Mouse (Mus musculus) hindbrain, embryonic 15.5 days (tissue): ENCODE data around the gene Mrpl39. TPM values are rescaled to one million over a fixed set of nuclear protein-coding genes. Genes with fewer than 3 reads are reported as not detected.

Source experiments
- ATAC-seq: fragments of 200-750 bp; cut with Nextera tagmentation; 2 replicates; pipeline ENCODE4 v1.8.0; 2017; ENCODE audit warnings: low read depth, moderate number of reproducible peaks, moderate TSS enrichment; ENCODE audit not compliant: low FRiP score
- H3K27ac ChIP-seq: fragments of 300-500 bp; sonication (generic); replicated peaks from 2 replicates; pipeline ENCODE4 v1.5.1; 2015; ENCODE audit warnings: mild to moderate bottlenecking, inconsistent platforms
- H3K27me3 ChIP-seq: fragments of 300-500 bp; sonication (generic); 2 replicates; pipeline ENCODE4 v1.6.1; 2015; ENCODE audit warnings: control low read depth, inconsistent platforms
- H3K36me3 ChIP-seq: fragments of 300-500 bp; sonication (generic); 2 replicates; pipeline ENCODE4 v1.6.1; 2015; ENCODE audit warnings: control low read depth, inconsistent platforms
- H3K4me1 ChIP-seq: fragments of 300-500 bp; sonication (generic); replicated peaks from 2 replicates; pipeline ENCODE4 v1.6.1; 2015; ENCODE audit warnings: control low read depth, inconsistent platforms
- H3K4me2 ChIP-seq: fragments of 300-500 bp; sonication (generic); 2 replicates; pipeline ENCODE4 v1.6.1; 2015; ENCODE audit warnings: moderate library complexity, mild to moderate bottlenecking, inconsistent platforms
- H3K4me3 ChIP-seq: fragments of 300-500 bp; sonication (generic); 2 replicates; pipeline ENCODE4 v1.5.1; 2015; ENCODE audit warnings: mild to moderate bottlenecking, inconsistent platforms
- H3K9ac ChIP-seq: fragments of 300-500 bp; sonication (generic); 2 replicates; pipeline ENCODE4 v1.6.1; 2015; ENCODE audit warnings: inconsistent platforms
- H3K9me3 ChIP-seq: fragments of 300-500 bp; sonication (generic); 2 replicates; pipeline ENCODE4 v1.6.1; 2016; ENCODE audit warnings: control low read depth, inconsistent platforms
- WGBS: fragments of 180-500 bp; shearing (Covaris S2); methylation state at CpG from one replicate; pipeline ENCODE4 v1.1.7; 2015; 5-methylcytosine and 5-hydroxymethylcytosine counted together
- polyA plus RNA-seq: library from polyadenylated mRNA; unstranded; fragments of >200 nt; fragmentation: Nextera tagmentation; extraction: Ambion mirVana; gene quantifications from 2 replicates; pipeline ENCODE4 v1.2.1, GENCODE M21; 2015

The Mrpl39 gene
- polyA plus RNA-seq, 1 experiment from 2014 or later, result 35.6 TPM

GRCm38 (mm10) chr16:84704661-84705240, 30.8 kb downstream of the Mrpl39 start:
- no peak overlapping the region for H3K4me2 ChIP-seq
- no peak for ATAC-seq
- WGBS, result 77% methylated on average over 8 of the region's 8 CpGs
- no peak overlapping the region for H3K9ac ChIP-seq
- peaks cover 18% of the 10 kb centered on the region for H3K27me3 ChIP-seq
- peaks cover 11% of the 10 kb centered on the region for H3K4me1 ChIP-seq
- H3K36me3 ChIP-seq, result no peaks in the 10 kb centered on the region
- no peaks in the 10 kb centered on the region for H3K9me3 ChIP-seq
- no peak overlapping the region for H3K4me3 ChIP-seq
- H3K27ac ChIP-seq, result no peak overlapping the region

GRCm38 (mm10) chr16:84703769-84704660, 31.5 kb downstream of the Mrpl39 start:
- ATAC-seq, result no peak
- 68% methylated on average over 13 of the region's 13 CpGs for WGBS
- Histone ChIP-seq H3K36me3 (no peaks in the 10 kb centered on the region), H3K4me3 (peak overlapping the region; percentile 64), H3K9me3 (no peaks in the 10 kb centered on the region), H3K4me1 (peaks cover 11% of the 10 kb centered on the region), H3K27me3 (peaks cover 18% of the 10 kb centered on the region), H3K27ac (no peak overlapping the region), H3K9ac (no peak overlapping the region), H3K4me2 (peak overlapping the region; percentile 100)

GRCm38 (mm10) chr16:84703129-84703768, 32.3 kb downstream of the Mrpl39 start:
- 1% methylated on average over 55 of the region's 55 CpGs for WGBS
- Histone ChIP-seq H3K27me3 (peaks cover 18% of the 10 kb centered on the region), H3K36me3 (no peaks in the 10 kb centered on the region), H3K9me3 (no peaks in the 10 kb centered on the region), H3K9ac (peak overlapping the region; percentile 30), H3K4me3 (peak overlapping the region; percentile 64), H3K4me1 (peaks cover 11% of the 10 kb centered on the region), H3K27ac (no peak overlapping the region), H3K4me2 (peak overlapping the region; percentile 100)
- ATAC-seq, result peak; percentile 68

GRCm38 (mm10) chr16:84702230-84703128, 33.1 kb downstream of the Mrpl39 start:
- H3K27ac ChIP-seq, result no peak overlapping the region
- 14% methylated on average over 39 of the region's 39 CpGs for WGBS
- ATAC-seq, result no peak
- peaks cover 18% of the 10 kb centered on the region for H3K27me3 ChIP-seq
- H3K36me3 ChIP-seq, result no peaks in the 10 kb centered on the region
- peaks cover 11% of the 10 kb centered on the region for H3K4me1 ChIP-seq
- H3K4me3 ChIP-seq, result peak overlapping the region; percentile 64
- H3K9me3 ChIP-seq, result no peaks in the 10 kb centered on the region
- peak overlapping the region; percentile 30; the same call in 1 of the 2 replicates for H3K9ac ChIP-seq
- peak overlapping the region; percentile 100 for H3K4me2 ChIP-seq

- ATAC-seq, result no peak
- WGBS, result 92% methylated on average over 5 of the region's 5 CpGs
- H3K9me3 ChIP-seq, result no peaks in the 10 kb centered on the region
Measured at GRCm38 (mm10) chr16:84701041-84701440, 34.5 kb downstream of the Mrpl39 start.

GRCm38 (mm10) chr16:84698708-84699107, 36.8 kb downstream of the Mrpl39 start:
- Histone ChIP-seq H3K4me2 (no peak overlapping the region), H3K27ac (no peak overlapping the region), H3K9me3 (no peaks in the 10 kb centered on the region), H3K36me3 (no peaks in the 10 kb centered on the region), H3K4me1 (peaks cover 11% of the 10 kb centered on the region), H3K4me3 (no peak overlapping the region), H3K9ac (no peak overlapping the region), H3K27me3 (peaks cover 6% of the 10 kb centered on the region)
- ATAC-seq, result no peak
- WGBS, result 82% methylated on average over 6 of the region's 6 CpGs

More at GRCm38 (mm10) chr16:84701041-84701440, 34.5 kb downstream of the Mrpl39 start:
- Histone ChIP-seq H3K4me1 (peaks cover 11% of the 10 kb centered on the region), H3K4me3 (no peak overlapping the region), H3K27me3 (peaks cover 18% of the 10 kb centered on the region), H3K4me2 (no peak overlapping the region), H3K27ac (no peak overlapping the region), H3K36me3 (no peaks in the 10 kb centered on the region), H3K9ac (no peak overlapping the region)

- Histone ChIP-seq H3K4me1 (no peaks in the 10 kb centered on the region), H3K9ac (no peak overlapping the region), H3K4me3 (no peak overlapping the region), H3K36me3 (no peaks in the 10 kb centered on the region), H3K4me2 (no peak overlapping the region), H3K27me3 (no peaks in the 10 kb centered on the region), H3K27ac (no peak overlapping the region), H3K9me3 (no peaks in the 10 kb centered on the region)
- 88% methylated on average over 11 of the region's 11 CpGs for WGBS
- ATAC-seq, result peak; percentile 27; the same call in 1 of the 2 replicates
Measured at GRCm38 (mm10) chr16:84696178-84696577, 39.4 kb downstream of the Mrpl39 start.

- ATAC-seq, result no peak
- WGBS, result 70% methylated on average over 4 of the region's 4 CpGs
- Histone ChIP-seq H3K4me3 (no peak overlapping the region), H3K9ac (no peak overlapping the region), H3K36me3 (no peaks in the 10 kb centered on the region), H3K27ac (no peak overlapping the region), H3K4me2 (no peak overlapping the region), H3K9me3 (no peaks in the 10 kb centered on the region), H3K4me1 (no peaks in the 10 kb centered on the region), H3K27me3 (no peaks in the 10 kb centered on the region)
Measured at GRCm38 (mm10) chr16:84681991-84682390, 53.6 kb downstream of the Mrpl39 start.

GRCm38 (mm10) chr16:84680760-84681159, 54.8 kb downstream of the Mrpl39 start:
- Histone ChIP-seq H3K36me3 (no peaks in the 10 kb centered on the region), H3K9me3 (no peaks in the 10 kb centered on the region), H3K4me2 (no peak overlapping the region), H3K9ac (no peak overlapping the region), H3K4me1 (no peaks in the 10 kb centered on the region), H3K27me3 (no peaks in the 10 kb centered on the region), H3K4me3 (no peak overlapping the region), H3K27ac (no peak overlapping the region)
- ATAC-seq, result no peak
- WGBS, result 81% methylated on average over 5 of the region's 5 CpGs

GRCm38 (mm10) chr16:84677292-84677691, 58.2 kb downstream of the Mrpl39 start:
- Histone ChIP-seq H3K27me3 (no peaks in the 10 kb centered on the region), H3K27ac (no peak overlapping the region), H3K4me3 (no peak overlapping the region), H3K4me2 (no peak overlapping the region), H3K36me3 (no peaks in the 10 kb centered on the region), H3K9ac (no peak overlapping the region), H3K4me1 (no peaks in the 10 kb centered on the region), H3K9me3 (no peaks in the 10 kb centered on the region)
- WGBS, result 77% methylated on average over 3 of the region's 3 CpGs
- ATAC-seq, result no peak
